Mouse (Mus musculus): ENCODE data around the gene Lag3.

DNA sequence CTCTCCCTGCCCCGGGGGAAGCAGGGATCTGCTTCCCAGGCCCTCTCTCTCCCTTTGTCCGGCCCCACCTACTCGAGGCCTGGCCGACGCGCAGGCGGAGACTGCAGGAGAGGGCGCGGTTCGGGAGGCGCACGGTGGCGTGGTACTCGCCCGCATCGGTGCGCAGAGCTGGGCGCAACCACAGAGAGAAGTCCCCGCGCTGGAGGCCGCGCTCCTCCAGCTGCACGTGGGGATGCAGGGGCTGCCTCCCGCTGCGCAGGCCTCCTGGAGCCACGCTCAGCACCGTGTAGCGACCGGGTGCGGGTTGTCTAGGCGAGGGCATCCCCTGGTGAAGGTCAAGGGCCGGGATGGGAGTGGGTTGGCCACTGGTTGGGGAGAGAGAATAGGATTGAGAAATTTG, 1.5 kb downstream of the Lag3 start:
- no peak for TF ChIP-seq CTCF (IDR thresholded peaks at IDR 0.05; ENCODE audit: low read depth)
- TF ChIP-seq EP300 (IDR thresholded peaks at IDR 0.05; ENCODE audit: low read depth), result no peak
